Mouse (Mus musculus) lung, postnatal 4 days (tissue): ENCODE measurements around the gene Cdc16.
"Not testable (repeated sequence)": the region's sequence is repeated elsewhere in the genome, so short reads cannot be mapped to it uniquely, and the experiment has no call there.

Experiments used
- DNase-seq, 2 experiments: peaks; one replicate each; pipeline ENCODE4 v3.0.0; 2021

The Cdc16 gene

GRCm38 (mm10) chr8:13756982-13757804 is at the start of gene Cdc16:
Cdc16 (plus strand) TSS chr8:13757676.
- peak; percentile 93 to 94 for DNase-seq

- no peak for DNase-seq
Measured at GRCm38 (mm10) chr8:13708514-13708913, 49.0 kb upstream of the Cdc16 start.

GRCm38 (mm10) chr8:13718980-13719379 is 38.5 kb upstream of the Cdc16 start:
- no peak for DNase-seq

- peak in 1 of 2 experiments; percentile 59 for DNase-seq
Measured at GRCm38 (mm10) chr8:13725722-13726121, 31.8 kb upstream of the Cdc16 start.

GRCm38 (mm10) chr8:13727469-13728094 is 29.9 kb upstream of the Cdc16 start:
- DNase-seq, result no peak

- peak; percentile 63 to 79 for DNase-seq
Measured at GRCm38 (mm10) chr8:13740323-13740770, 17.1 kb upstream of the Cdc16 start.

- DNase-seq, result no peak
Measured at GRCm38 (mm10) chr8:13740817-13741613, 16.5 kb upstream of the Cdc16 start.

- DNase-seq, result not testable (repeated sequence)
Measured at GRCm38 (mm10) chr8:13746212-13746611, 11.3 kb upstream of the Cdc16 start.

- no peak for DNase-seq
Measured at GRCm38 (mm10) chr8:13747626-13748025, 9.8 kb upstream of the Cdc16 start.

- peak; percentile 62 to 83 for DNase-seq
Measured at GRCm38 (mm10) chr8:13753680-13754079, 3.8 kb upstream of the Cdc16 start.

- DNase-seq, result peak in 1 of 2 experiments; percentile 58
Measured at GRCm38 (mm10) chr8:13756480-13756879, 996 bp upstream of the Cdc16 start.

GRCm38 (mm10) chr8:13757805-13758727 is 590 bp downstream of the Cdc16 start:
- peak; percentile 31 to 71 for DNase-seq

- DNase-seq, result no peak
Measured at GRCm38 (mm10) chr8:13769206-13769605, 11.7 kb downstream of the Cdc16 start.

GRCm38 (mm10) chr8:13780536-13780935 is 23.1 kb downstream of the Cdc16 start:
- no peak for DNase-seq

GRCm38 (mm10) chr8:13785250-13785763 is 27.8 kb downstream of the Cdc16 start, which contains the start of gene Upf3a:
Upf3a (plus strand) TSS chr8:13785615.
- peak; percentile 93 to 94 for DNase-seq

- peak; percentile 97 for DNase-seq
Measured at GRCm38 (mm10) chr8:13785764-13786299, 28.4 kb downstream of the Cdc16 start.

- DNase-seq, result no peak
Measured at GRCm38 (mm10) chr8:13789606-13790005, 32.1 kb downstream of the Cdc16 start.

GRCm38 (mm10) chr8:13793097-13793745 is 35.7 kb downstream of the Cdc16 start:
- no peak for DNase-seq

- no peak for DNase-seq
Measured at GRCm38 (mm10) chr8:13793746-13794101, 36.2 kb downstream of the Cdc16 start.

- no peak for DNase-seq
Measured at GRCm38 (mm10) chr8:13797676-13798075, 40.2 kb downstream of the Cdc16 start.

GRCm38 (mm10) chr8:13799566-13799965 is 42.1 kb downstream of the Cdc16 start:
- DNase-seq, result no peak
